Mouse (Mus musculus) small intestine, adult 2 months (tissue): ENCODE measurements at regions not wholly inside any gene's neighbourhood (a gene's known extent, or its start where the extent isn't known, plus 50 kb on each side); places are given as distances from the start of the nearest gene placed in this dataset.

Experiments
- CTCF ChIP-seq: fragments of 200-500 bp; IDR thresholded peaks from 2 replicates; pipeline ENCODE4 v1.5.1; 2012; ENCODE audit warnings: low read depth, mild to moderate bottlenecking, control low read depth, inconsistent platforms, low read length, moderate library complexity, mixed read lengths; ENCODE audit not compliant: insufficient replicate concordance, insufficient read length; ENCODE audit errors: extremely low read depth
- POLR2A ChIP-seq: fragments of 200-500 bp; IDR thresholded peaks from 2 replicates; pipeline ENCODE4 v1.6.1; 2012; ENCODE audit warnings: low read depth, mild to moderate bottlenecking, control low read depth, inconsistent platforms, low read length, moderate library complexity

DNA sequence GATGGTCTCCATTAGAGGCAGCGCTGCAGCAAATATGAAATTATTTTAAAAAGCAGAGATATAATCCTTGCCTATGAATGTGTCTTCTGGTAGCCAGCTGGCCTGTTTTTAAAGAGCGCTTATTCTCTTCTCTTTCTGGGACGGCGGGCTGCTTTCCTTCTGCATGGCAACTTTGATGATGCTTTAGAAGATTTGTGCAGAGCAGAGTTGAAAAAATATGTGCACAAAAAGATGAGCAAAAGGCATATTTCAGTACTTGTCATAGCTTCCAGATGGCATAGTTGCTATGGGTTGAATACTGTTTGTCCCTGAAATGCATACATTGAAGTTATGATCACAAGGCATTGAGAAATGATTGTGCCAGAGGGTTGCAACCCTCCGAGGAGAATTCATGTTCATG lies 554.1 kb upstream of the Pdzrn3 start:
- TF ChIP-seq CTCF (no peak), POLR2A (no peak)
